26 mouse cellular contexts compared by ENCODE assay signal in genomic region chr3:20229027-20229426, GRCm38 (mm10). TPM values are rescaled to one million over a fixed set of nuclear protein-coding genes. Genes with fewer than 3 reads are reported as not detected.
DNase-seq lines count a peak whose midpoint lies in the region; ATAC-seq and TF ChIP-seq lines count a peak whose summit lies in the region.
"Had no signal": no experiment of that assay in that cellular context is flagged by ENCODE, and none has a peak within 500 bp of the region (broad histone marks: within the 10 kb centered on the region; RNA-seq: fewer than 3 reads in every experiment).

No protein-coding gene starts in this region.

- H3K9ac ChIP-seq in intestine, postnatal 0 days (ENCODE audit: low read depth, low read length), result no peak overlapping the region
- H3K9ac ChIP-seq: embryonic facial prominence, embryonic 12.5 days; forebrain, embryonic 13.5 days; forebrain, embryonic 15.5 days; forebrain, postnatal 0 days had no signal

- H3K36me3 ChIP-seq in G1E (replicated peaks), result peaks cover 24% of the 10 kb centered on the region
- no peaks in the 10 kb centered on the region for H3K36me3 ChIP-seq in intestine, postnatal 0 days (ENCODE audit: control insufficient read depth, insufficient read depth)
- H3K36me3 ChIP-seq: embryonic facial prominence, embryonic 10.5 days; embryonic facial prominence, embryonic 12.5 days; forebrain, embryonic 15.5 days had no signal

- peaks cover 22% of the 10 kb centered on the region for H3K4me1 ChIP-seq in G1E (ENCODE audit: insufficient read depth, low read depth, low read length)
- no peaks in the 10 kb centered on the region for H3K4me1 ChIP-seq in intestine, postnatal 0 days (replicated peaks; ENCODE audit: control insufficient read depth, insufficient read depth, low read length)
- H3K4me1 ChIP-seq: embryonic facial prominence, embryonic 10.5 days; embryonic facial prominence, embryonic 12.5 days; forebrain, embryonic 13.5 days; forebrain, embryonic 15.5 days had no signal

- H3K9me3 ChIP-seq in G1E (replicated peaks), result no peaks in the 10 kb centered on the region
- H3K9me3 ChIP-seq in intestine, postnatal 0 days (ENCODE audit: control insufficient read depth), result no peaks in the 10 kb centered on the region
- H3K9me3 ChIP-seq: embryonic facial prominence, embryonic 10.5 days; embryonic facial prominence, embryonic 12.5 days; forebrain, embryonic 13.5 days; forebrain, embryonic 15.5 days had no signal

- H3K4me3 ChIP-seq in G1E (ENCODE audit: low read depth, low read length), result no peak overlapping the region
- no peak overlapping the region for H3K4me3 ChIP-seq in intestine, postnatal 0 days (ENCODE audit: low read depth, low read length)
- H3K4me3 ChIP-seq: embryonic facial prominence, embryonic 10.5 days; embryonic facial prominence, embryonic 12.5 days; forebrain, embryonic 13.5 days; forebrain, embryonic 15.5 days had no signal

- no peak overlapping the region for H3K4me2 ChIP-seq in intestine, postnatal 0 days (replicated peaks; ENCODE audit: low read depth)
- H3K4me2 ChIP-seq: embryonic facial prominence, embryonic 12.5 days; forebrain, embryonic 13.5 days; forebrain, embryonic 15.5 days had no signal

- WGBS in intestine, postnatal 0 days, result 82% methylated on average over 1 of the region's 1 CpGs

- H3K27ac ChIP-seq in intestine, postnatal 0 days (ENCODE audit: low read depth, low read length), result no peak overlapping the region
- H3K27ac ChIP-seq: embryonic facial prominence, embryonic 10.5 days; embryonic facial prominence, embryonic 12.5 days; forebrain, embryonic 13.5 days; forebrain, embryonic 15.5 days had no signal

- no peak for DNase-seq in G1E (ENCODE audit: low spot score)
- peak; percentile 5 for DNase-seq in MEL-GATA-1-ER (ENCODE audit: extremely low read depth, low read depth)
- no peak for DNase-seq in spleen, postnatal 14 days (ENCODE audit: low spot score in 2 of 2)
- no peak for DNase-seq in spleen, postnatal 36 days (ENCODE audit: low spot score in 2 of 2)
- no peak for DNase-seq in frontal cortex, postnatal 14 days (ENCODE audit: low spot score in 2 of 2)
- DNase-seq: adrenal gland, adult 2 months; adrenal gland, postnatal 10 days; adrenal gland, postnatal 25 days; B cell, adult 2 months; cerebellum, adult 11 months; cerebellum, adult 18-20 months; cerebellum, adult 8-10 months; cerebellum, adult 9-11 months; cerebellum, postnatal 14 days; cerebellum, postnatal 36 days; forebrain, postnatal 0 days had no signal

- ATAC-seq in G1E (ENCODE audit: extremely low read depth, insufficient number of reproducible peaks, low FRiP score, poor library complexity, severe bottlenecking), result peak; percentile 77
- ATAC-seq in granulocyte monocyte progenitor cell, adult 5-6 weeks (replicated peaks; ENCODE audit: poor library complexity, severe bottlenecking), result peak; percentile 46; the same call in 1 of the 2 replicates
- ATAC-seq in megakaryocyte progenitor cell, adult 5-6 weeks (replicated peaks; ENCODE audit: poor library complexity), result peak; percentile 57
- ATAC-seq in intestine, postnatal 0 days, result no peak
- ATAC-seq: CD4-positive, CD25-positive, alpha-beta regulatory T cell, adult 4 months; forebrain, embryonic 13.5 days; forebrain, embryonic 15.5 days; forebrain, postnatal 0 days had no signal

- TF ChIP-seq CTCF in G1E (IDR thresholded peaks at IDR 0.05; ENCODE audit: low read depth, low read length), result no peak
- TF ChIP-seq CTCF in intestine, postnatal 0 days (IDR thresholded peaks at IDR 0.05; ENCODE audit: low read depth), result no peak

- H3K27me3 ChIP-seq in G1E (ENCODE audit: insufficient read depth, low read length), result no peaks in the 10 kb centered on the region
- H3K27me3 ChIP-seq in intestine, postnatal 0 days (replicated peaks; ENCODE audit: control insufficient read depth, insufficient read depth, low read length), result no peaks in the 10 kb centered on the region
- H3K27me3 ChIP-seq: CH12.LX; embryonic facial prominence, embryonic 12.5 days; forebrain, embryonic 13.5 days; forebrain, embryonic 15.5 days had no signal

RNA-seq across cellular contexts. Expression of gene Cpa3, which starts 13.0 kb away (rescaled TPM):
- total RNA-seq in G1E (2014; fragmentation: Nextera tagmentation) (185 and 247 TPM in 2 replicates), G1E (2017) (558 and 610 TPM in 2 replicates)
- polyA plus RNA-seq in G1E (2012), result 3.4 TPM in 2 replicates
- total RNA-seq in granulocyte monocyte progenitor cell, adult 5-6 weeks (2014; fragmentation: Nextera tagmentation), result 74.5 and 86.9 TPM in 2 replicates
- 89.5 and 112 TPM in 2 replicates for total RNA-seq in granulocyte monocyte progenitor cell, adult 5-6 weeks (2017)
- total RNA-seq in megakaryocyte progenitor cell, adult 5-6 weeks (2015), result 123 and 129 TPM in 2 replicates
- total RNA-seq in megakaryocyte progenitor cell, adult 5-6 weeks (2017), result 45.9 and 47.2 TPM in 2 replicates
- 3.8 and 5.2 TPM in 2 replicates for polyA plus RNA-seq in intestine, postnatal 0 days (2015; fragmentation: Nextera tagmentation; extraction: Ambion mirVana)
- total RNA-seq: CH12.LX had no signal
- polyA plus RNA-seq: embryonic facial prominence, embryonic 10.5 days; forebrain, embryonic 13.5 days had no signal

RNA-seq across cellular contexts. Expression of gene Cpb1, which starts 46.5 kb away (rescaled TPM):
- total RNA-seq in G1E (2014; fragmentation: Nextera tagmentation) (not detected in 2 replicates), G1E (2017) (0.22 and 1.2 TPM in 2 replicates)
- polyA plus RNA-seq in G1E (2012), result not detected in 2 replicates
- not detected in 2 replicates for total RNA-seq in granulocyte monocyte progenitor cell, adult 5-6 weeks (2014; fragmentation: Nextera tagmentation)
- not detected in 2 replicates for total RNA-seq in granulocyte monocyte progenitor cell, adult 5-6 weeks (2017)
- not detected in 2 replicates for total RNA-seq in megakaryocyte progenitor cell, adult 5-6 weeks (2015)
- not detected in 2 replicates for total RNA-seq in megakaryocyte progenitor cell, adult 5-6 weeks (2017)
- 3.7 and 5.2 TPM in 2 replicates for polyA plus RNA-seq in intestine, postnatal 0 days (2015; fragmentation: Nextera tagmentation; extraction: Ambion mirVana)
- total RNA-seq: CH12.LX had no signal
- polyA plus RNA-seq: CD4-positive, CD25-positive, alpha-beta regulatory T cell, adult 4 months; embryonic facial prominence, embryonic 10.5 days; embryonic facial prominence, embryonic 12.5 days; forebrain, embryonic 11.5 days; forebrain, embryonic 13.5 days; forebrain, embryonic 15.5 days had no signal
